Mouse (Mus musculus) intestine, postnatal 0 days (tissue): ENCODE measurements around the gene Klhl15. TPM values are rescaled to one million over a fixed set of nuclear protein-coding genes. Genes with fewer than 3 reads are reported as not detected.
"Not testable (repeated sequence)": the region's sequence is repeated elsewhere in the genome, so short reads cannot be mapped to it uniquely, and the experiment has no call there.

Experiments used
- ATAC-seq: fragments of 200-750 bp; cut with Nextera tagmentation; 2 replicates; pipeline ENCODE4 v1.8.0; 2017; ENCODE audit warnings: mild to moderate bottlenecking, moderate TSS enrichment, moderate library complexity
- H3K27ac ChIP-seq: fragments of 300-500 bp; sonication (generic); 2 replicates; pipeline ENCODE4 v1.5.1; 2014; ENCODE audit warnings: mild to moderate bottlenecking, low read depth, low read length, moderate library complexity
- H3K27me3 ChIP-seq: fragments of 300-500 bp; sonication (generic); replicated peaks from 2 replicates; pipeline ENCODE4 v1.6.1; 2014; ENCODE audit warnings: low read length, mixed read lengths; ENCODE audit not compliant: control insufficient read depth, insufficient read depth
- H3K36me3 ChIP-seq: fragments of 300-500 bp; sonication (generic); 2 replicates; pipeline ENCODE4 v1.6.1; 2014; ENCODE audit warnings: mild to moderate bottlenecking, moderate library complexity; ENCODE audit not compliant: control insufficient read depth, insufficient read depth
- H3K4me1 ChIP-seq: fragments of 300-500 bp; sonication (generic); replicated peaks from 2 replicates; pipeline ENCODE4 v1.6.1; 2014; ENCODE audit warnings: antibody characterized with exemption, low read length, mixed read lengths; ENCODE audit not compliant: control insufficient read depth, insufficient read depth
- H3K4me2 ChIP-seq: fragments of 300-500 bp; sonication (generic); replicated peaks from 2 replicates; pipeline ENCODE4 v1.6.1; 2014; ENCODE audit warnings: low read depth, mild to moderate bottlenecking, moderate library complexity
- H3K4me3 ChIP-seq: fragments of 300-500 bp; sonication (generic); 2 replicates; pipeline ENCODE4 v1.5.1; 2014; ENCODE audit warnings: low read depth, low read length
- H3K9ac ChIP-seq: fragments of 300-500 bp; sonication (generic); 2 replicates; pipeline ENCODE4 v1.6.1; 2014; ENCODE audit warnings: mild to moderate bottlenecking, low read depth, low read length
- H3K9me3 ChIP-seq: fragments of 300-500 bp; sonication (generic); 2 replicates; pipeline ENCODE4 v1.6.1; 2016; ENCODE audit warnings: mixed run types; ENCODE audit not compliant: control insufficient read depth
- CTCF ChIP-seq: sonication (generic); IDR thresholded peaks from 2 replicates; pipeline ENCODE4 v1.5.1; 2016; ENCODE audit warnings: low read depth, mild to moderate bottlenecking, control low read depth, antibody characterized with exemption, moderate library complexity
- WGBS: fragments of 180-500 bp; shearing (Covaris S2); extraction: QIAGEN DNeasy Blood & Tissue Kit; methylation state at CpG from one replicate; pipeline ENCODE4 v1.1.7; 2014; 5-methylcytosine and 5-hydroxymethylcytosine counted together
- polyA plus RNA-seq: library from polyadenylated mRNA; unstranded; fragments of >200 nt; fragmentation: Nextera tagmentation; extraction: Ambion mirVana; gene quantifications from 2 replicates; pipeline ENCODE4 v1.2.1, GENCODE M21; 2015

Klhl15 gene
- 4.7 and 5.0 TPM in 2 replicates for polyA plus RNA-seq

GRCm38 (mm10) chrX:94234532-94235189 lies at the start of gene Klhl15:
Gene Klhl15 (plus strand): TSS chrX:94234599.
- WGBS = 7% methylated on average over 48 of the region's 70 CpGs
- Histone ChIP-seq H3K27me3 (no peaks in the 10 kb centered on the region), H3K4me3 (peak within 1 kb of the TSS; percentile 67), H3K4me2 (peak within 1 kb of the TSS; percentile 65), H3K27ac (peak within 1 kb of the TSS; percentile 90), H3K9me3 (no peaks in the 10 kb centered on the region), H3K4me1 (no peaks in the 10 kb centered on the region), H3K9ac (peak within 1 kb of the TSS; percentile 69), H3K36me3 (no peaks in the 10 kb centered on the region)
- peak; percentile 95 for ATAC-seq
- TF ChIP-seq CTCF = peak; percentile 59

- H3K36me3 ChIP-seq = no peaks in the 10 kb centered on the region
- no peak overlapping the region for H3K4me3 ChIP-seq
- no peak for ATAC-seq
- 33% methylated on average over 1 of the region's 1 CpGs for WGBS
- no peak overlapping the region for H3K4me2 ChIP-seq
- H3K9me3 ChIP-seq = no peaks in the 10 kb centered on the region
- H3K9ac ChIP-seq = no peak overlapping the region
- H3K4me1 ChIP-seq = no peaks in the 10 kb centered on the region
- H3K27me3 ChIP-seq = no peaks in the 10 kb centered on the region
- H3K27ac ChIP-seq = no peak overlapping the region
- peak; percentile 56 for TF ChIP-seq CTCF
These were observed 49.2 kb upstream of the Klhl15 start for GRCm38 (mm10) chrX:94185156-94185555.

GRCm38 (mm10) chrX:94193901-94194300 lies 40.5 kb upstream of the Klhl15 start:
- WGBS = 66% methylated on average over 4 of the region's 4 CpGs
- H3K4me2 ChIP-seq, H3K27ac ChIP-seq, H3K4me3 ChIP-seq, H3K9me3 ChIP-seq, ATAC-seq, H3K4me1 ChIP-seq, H3K27me3 ChIP-seq, H3K9ac ChIP-seq: not testable (repeated sequence)
- H3K36me3 ChIP-seq = peaks cover 24% of the 10 kb centered on the region
- TF ChIP-seq CTCF = peak; percentile 63

GRCm38 (mm10) chrX:94197789-94198188 lies 36.6 kb upstream of the Klhl15 start:
- no peak overlapping the region for H3K4me2 ChIP-seq
- no peaks in the 10 kb centered on the region for H3K27me3 ChIP-seq
- no peak for ATAC-seq
- no peaks in the 10 kb centered on the region for H3K4me1 ChIP-seq
- H3K27ac ChIP-seq = no peak overlapping the region
- peak; percentile 59 for TF ChIP-seq CTCF
- 83% methylated on average over 5 of the region's 5 CpGs for WGBS
- H3K36me3 ChIP-seq = peaks cover 50% of the 10 kb centered on the region
- H3K9ac ChIP-seq = no peak overlapping the region
- no peaks in the 10 kb centered on the region for H3K9me3 ChIP-seq
- no peak overlapping the region for H3K4me3 ChIP-seq

- H3K27me3 ChIP-seq = no peaks in the 10 kb centered on the region
- 0% methylated on average over 12 of the region's 12 CpGs for WGBS
- H3K4me3 ChIP-seq = peak overlapping the region; percentile 87
- H3K36me3 ChIP-seq = peaks cover 16% of the 10 kb centered on the region; the same call in 1 of the 2 replicates
- peak overlapping the region; percentile 70 for H3K4me2 ChIP-seq
- TF ChIP-seq CTCF = no peak
- peak; percentile 50; the same call in 1 of the 2 replicates for ATAC-seq
- no peaks in the 10 kb centered on the region for H3K9me3 ChIP-seq
- no peaks in the 10 kb centered on the region for H3K4me1 ChIP-seq
- H3K9ac ChIP-seq = peak overlapping the region; percentile 76
- peak overlapping the region; percentile 64 for H3K27ac ChIP-seq
These were observed 22.2 kb upstream of the Klhl15 start for GRCm38 (mm10) chrX:94212264-94212596.

GRCm38 (mm10) chrX:94212597-94213321 lies 21.6 kb upstream of the Klhl15 start, which contains the start of gene Eif2s3x:
Gene Eif2s3x (minus strand): TSS chrX:94212862.
- H3K36me3 ChIP-seq = peaks cover 12% of the 10 kb centered on the region; the same call in 1 of the 2 replicates
- H3K9me3 ChIP-seq = no peaks in the 10 kb centered on the region
- ATAC-seq = peak; percentile 95
- peak within 1 kb of the TSS; percentile 87 for H3K4me3 ChIP-seq
- no peaks in the 10 kb centered on the region for H3K27me3 ChIP-seq
- 0% methylated on average over 52 of the region's 52 CpGs for WGBS
- H3K4me2 ChIP-seq = peak within 1 kb of the TSS; percentile 70
- no peaks in the 10 kb centered on the region for H3K4me1 ChIP-seq
- peak within 1 kb of the TSS; percentile 76 for H3K9ac ChIP-seq
- H3K27ac ChIP-seq = peak within 1 kb of the TSS; percentile 64
- peak; percentile 80 for TF ChIP-seq CTCF
